Mouse (Mus musculus) liver (tissue): ENCODE data around the gene Gm6803.
"Not testable (repeated sequence)": the region's sequence is repeated elsewhere in the genome, so short reads cannot be mapped to it uniquely, and the experiment has no call there.

Source experiments
- DNase-seq: peaks from one replicate; pipeline ENCODE4 v3.0.0-alpha.2; 2020; ENCODE audit warnings: mixed read lengths

Gm6803 gene

GRCm38 (mm10) chr12:88018671-88019070, at the start of gene Gm6803:
TSS of gene Gm6803 (minus strand) at chr12:88018771.
- DNase-seq: not testable (repeated sequence)

DNA sequence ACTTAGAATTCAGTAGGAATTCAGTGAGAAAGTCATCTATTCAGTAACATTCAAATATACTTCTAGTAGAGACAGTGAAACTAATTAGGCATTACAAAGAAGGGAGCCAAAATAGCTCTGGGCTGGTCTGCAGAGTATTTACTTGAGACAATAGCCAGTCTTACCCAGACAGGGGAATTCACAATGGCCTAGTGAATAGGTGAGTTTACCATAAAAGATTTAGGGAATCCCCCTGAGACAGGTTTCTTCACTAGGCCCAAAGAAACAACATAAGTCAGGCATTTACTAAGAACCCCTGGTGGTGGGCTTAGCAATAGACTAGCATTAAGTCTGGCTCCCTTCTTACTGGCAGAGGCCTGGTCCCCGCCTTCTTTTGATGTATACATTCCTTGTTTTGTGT, 26.7 kb upstream of the Gm6803 start:
- not testable (repeated sequence) for DNase-seq

GRCm38 (mm10) chr12:88039703-88040102, 21.1 kb upstream of the Gm6803 start:
- not testable (repeated sequence) for DNase-seq

DNA sequence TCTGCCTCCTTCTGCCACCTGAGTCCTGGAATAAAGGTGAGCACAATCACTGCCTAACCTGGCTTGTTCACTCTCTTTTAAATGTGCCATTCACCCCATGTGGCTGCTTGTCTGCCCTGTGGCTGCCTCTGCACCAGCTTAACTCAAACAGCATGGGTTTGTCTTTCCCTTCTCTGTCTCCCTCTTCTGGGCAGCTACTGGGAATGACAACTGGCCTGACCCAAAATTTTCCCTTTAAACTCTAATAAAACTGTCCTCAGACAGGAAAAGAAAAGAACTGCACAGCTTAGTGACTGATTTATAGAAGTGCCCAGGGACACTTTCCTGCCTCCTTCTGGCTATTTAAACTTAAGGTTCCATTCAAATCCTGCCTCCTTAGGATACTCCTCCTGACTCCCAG, 20.5 kb upstream of the Gm6803 start:
- DNase-seq: not testable (repeated sequence)

DNA sequence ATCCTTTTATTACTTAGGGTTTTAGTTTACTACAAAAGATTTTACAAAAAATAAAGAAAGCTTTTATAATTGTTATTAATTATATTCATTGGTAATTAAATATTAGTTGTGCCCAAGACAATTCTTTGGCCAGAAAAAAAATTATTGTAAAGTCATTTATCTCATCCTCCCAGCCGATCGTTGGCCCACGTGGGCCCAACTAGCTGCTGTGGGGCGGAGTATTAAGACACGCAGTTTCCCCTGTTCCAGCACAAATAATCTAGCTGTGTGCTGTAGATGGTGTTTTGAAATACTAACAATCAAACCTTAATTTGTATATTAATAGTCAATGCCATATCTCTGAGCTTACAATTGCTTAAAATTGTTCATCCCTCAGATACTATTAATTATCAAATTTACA, 13.7 kb upstream of the Gm6803 start:
- DNase-seq: not testable (repeated sequence)

DNA sequence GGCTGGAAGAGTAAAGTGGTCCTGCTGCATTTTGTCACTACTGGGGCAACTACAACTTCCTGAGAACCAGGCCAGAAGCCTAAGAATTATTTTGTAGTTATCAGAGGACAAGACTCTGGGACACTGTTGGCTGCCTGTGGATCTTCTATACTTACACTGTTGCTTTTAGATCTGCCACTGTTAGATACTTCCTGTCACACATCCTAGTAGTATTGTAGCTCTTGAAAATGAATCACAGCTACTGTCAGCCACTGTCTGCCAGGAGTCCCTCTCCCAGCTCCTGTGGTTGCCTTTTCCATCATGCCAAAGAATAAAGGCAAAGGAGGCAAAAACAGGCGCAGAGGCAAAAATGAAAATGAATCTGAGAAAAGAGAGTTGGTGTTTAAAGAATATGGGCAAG, 8.1 kb upstream of the Gm6803 start, which contains the start of gene Gm2056:
Gene Gm2056, plus strand, starts transcription at position 301 of the 400 bp plus-strand sequence.
- not testable (repeated sequence) for DNase-seq

- DNase-seq: not testable (repeated sequence)
Measured at GRCm38 (mm10) chr12:88011548-88011947, 7.0 kb downstream of the Gm6803 start, which contains the start of gene Gm2075. TSS of gene Gm2075 (plus strand) at chr12:88011848.

DNA sequence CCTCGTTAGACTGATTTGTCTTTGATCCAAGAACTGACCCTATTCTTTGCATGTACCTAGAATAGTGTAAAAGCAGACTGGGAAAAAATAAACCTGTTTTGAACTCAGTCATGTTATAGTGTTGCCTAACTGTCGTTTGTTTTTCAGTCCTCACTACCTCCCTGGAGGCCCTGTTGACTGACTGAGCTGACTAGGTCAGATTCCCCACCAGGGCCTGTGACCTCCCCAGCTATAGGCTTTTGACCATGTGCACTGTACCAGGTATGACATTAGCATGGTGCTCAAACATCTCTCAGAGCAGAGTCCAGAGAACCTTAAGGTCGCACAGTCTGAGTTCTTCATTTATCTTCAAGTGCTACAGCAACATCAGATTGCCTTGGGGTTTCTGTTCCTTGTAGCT, 14.5 kb downstream of the Gm6803 start:
- DNase-seq: not testable (repeated sequence)

DNA sequence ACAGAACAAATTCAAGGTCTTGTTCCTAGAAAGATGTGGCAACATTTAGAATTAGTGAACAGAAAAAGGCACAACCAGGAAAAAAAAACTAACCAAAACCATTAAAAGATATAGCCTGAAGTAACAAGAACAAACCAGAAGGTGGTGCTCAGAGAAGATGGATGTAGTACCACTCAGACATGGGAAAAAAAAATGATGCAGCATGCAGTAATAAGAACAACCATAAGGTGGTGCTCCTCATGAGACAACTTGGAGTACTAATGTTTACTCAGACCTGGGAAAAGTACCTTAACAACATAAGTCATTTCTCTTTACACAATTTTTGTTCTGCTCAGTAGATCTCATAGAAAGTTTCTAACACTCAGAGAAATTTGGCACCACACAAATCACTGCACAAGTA, 34.6 kb downstream of the Gm6803 start:
- DNase-seq: not testable (repeated sequence)
